Mouse (Mus musculus) brain, embryonic 18.5 days (tissue): ENCODE results near the gene Pknox2.

ENCODE experiments used
- DNase-seq: peaks from one replicate; pipeline ENCODE4 v3.0.0-alpha.2; 2012; ENCODE audit warnings: low read depth, low spot score

Pknox2 gene

DNA sequence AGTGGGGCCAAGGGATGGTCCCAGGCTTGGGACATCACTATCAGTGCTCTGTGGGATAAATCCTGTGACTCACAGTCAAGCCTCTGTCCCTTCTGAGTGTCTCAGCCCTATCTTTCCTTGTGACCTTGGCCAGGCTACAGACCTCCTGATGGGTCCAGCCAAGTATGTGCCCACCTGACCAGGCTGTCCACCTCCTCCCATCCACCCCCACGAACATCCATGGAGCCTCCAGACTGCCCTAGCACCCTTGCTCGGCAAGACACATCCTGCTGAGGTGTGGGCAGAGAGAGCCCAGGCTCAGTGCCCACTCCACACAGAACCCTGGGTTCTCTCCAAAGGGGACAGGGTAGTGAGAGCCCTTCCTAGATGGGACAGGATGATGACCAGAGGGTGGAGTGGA, 204.6 kb downstream of the Pknox2 start:
- DNase-seq: no peak

DNA sequence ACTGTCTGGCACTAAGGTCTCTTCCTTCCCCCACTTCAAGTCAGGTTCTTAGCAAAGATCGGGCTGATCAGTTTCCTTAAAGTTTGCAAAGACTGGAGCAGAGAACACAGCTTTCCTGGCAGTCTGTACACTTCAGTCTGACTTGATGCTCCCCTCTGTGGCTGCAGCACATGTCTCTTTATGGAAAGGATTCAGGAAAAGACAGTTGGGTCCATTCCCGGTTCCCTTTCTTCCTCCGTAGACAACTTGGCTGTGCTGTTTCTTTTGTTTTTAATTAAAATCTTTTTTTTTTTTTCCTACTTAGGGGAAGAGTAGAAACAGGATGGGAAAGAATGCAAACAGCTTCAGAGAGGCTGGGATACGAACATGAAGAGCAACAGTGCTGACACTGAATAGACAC, 205.1 kb downstream of the Pknox2 start:
- no peak for DNase-seq

DNA sequence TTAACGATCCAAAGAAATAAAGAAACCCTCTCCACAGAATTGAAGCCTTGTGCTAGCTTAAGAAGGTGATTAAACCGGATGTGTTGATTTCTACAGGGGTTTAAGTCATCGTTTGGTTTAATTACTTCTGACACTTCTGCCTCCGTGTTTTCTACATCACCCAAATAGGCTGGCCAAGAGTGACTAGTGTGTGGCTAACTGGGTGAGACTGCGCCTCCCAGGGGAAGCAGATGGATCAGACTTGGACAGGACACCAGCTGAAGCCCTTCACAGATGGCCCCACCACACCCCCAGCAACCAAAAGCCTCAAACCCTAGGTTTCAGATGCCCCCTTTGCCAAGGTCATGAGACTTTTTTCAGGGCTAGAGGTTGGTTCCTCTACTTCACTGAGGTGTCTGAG, 205.6 kb downstream of the Pknox2 start:
- DNase-seq: no peak

DNA sequence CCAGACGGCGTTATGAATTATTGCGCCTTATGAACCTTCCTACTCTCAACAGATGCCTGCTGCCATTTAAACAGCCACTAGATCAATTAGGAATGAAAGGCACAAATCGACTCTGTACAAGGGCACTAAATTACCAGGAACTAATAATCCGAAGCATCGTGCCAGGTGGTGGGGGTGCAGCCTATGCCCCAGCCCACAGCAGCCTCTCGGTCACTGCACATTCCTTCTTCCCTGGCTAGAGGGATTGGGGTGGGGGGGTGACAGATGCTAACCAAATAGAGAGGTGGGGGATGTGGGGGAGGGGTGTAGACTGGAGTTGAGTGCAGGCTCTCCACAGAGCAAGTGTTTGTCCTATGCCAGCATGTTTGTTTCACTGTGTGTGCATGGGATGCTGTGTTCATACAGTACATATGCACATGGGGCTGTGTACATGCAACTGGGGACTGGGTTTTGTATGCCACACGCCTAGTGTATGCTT, 208.6 kb downstream of the Pknox2 start:
- no peak for DNase-seq

DNA sequence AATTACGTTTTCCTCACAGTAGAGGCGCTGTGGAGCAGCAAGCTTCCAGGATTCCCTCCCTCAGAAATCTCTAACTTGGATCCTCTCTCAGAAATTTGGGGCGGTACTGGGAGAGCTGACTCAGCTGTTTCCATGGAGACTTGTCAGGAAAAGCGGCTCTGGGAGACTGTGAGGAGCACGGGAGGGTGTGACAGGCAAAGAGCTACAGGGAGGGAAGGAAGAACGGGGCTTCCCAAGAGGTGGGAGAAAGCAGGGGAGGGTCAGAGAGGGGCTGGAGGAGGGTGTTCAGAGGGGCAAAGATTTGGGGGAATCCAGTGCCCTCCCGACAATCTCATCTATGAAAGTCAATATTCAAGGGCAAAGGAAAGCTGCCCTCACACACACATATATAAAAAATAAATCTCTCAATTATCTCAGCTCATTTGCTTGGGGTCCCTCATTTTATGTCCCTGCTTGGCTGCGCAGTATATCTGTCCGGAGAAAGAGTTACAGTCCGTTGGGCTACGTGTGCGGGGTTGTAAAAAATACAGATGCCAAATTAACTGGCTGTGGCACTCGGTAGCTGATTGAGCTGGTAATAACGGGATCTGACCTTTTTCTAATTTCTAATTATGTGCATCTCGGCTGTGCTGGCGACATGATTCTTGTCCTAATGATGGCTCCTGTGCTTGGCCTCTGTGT, 213.3 kb downstream of the Pknox2 start:
- DNase-seq: peak; percentile 78

DNA sequence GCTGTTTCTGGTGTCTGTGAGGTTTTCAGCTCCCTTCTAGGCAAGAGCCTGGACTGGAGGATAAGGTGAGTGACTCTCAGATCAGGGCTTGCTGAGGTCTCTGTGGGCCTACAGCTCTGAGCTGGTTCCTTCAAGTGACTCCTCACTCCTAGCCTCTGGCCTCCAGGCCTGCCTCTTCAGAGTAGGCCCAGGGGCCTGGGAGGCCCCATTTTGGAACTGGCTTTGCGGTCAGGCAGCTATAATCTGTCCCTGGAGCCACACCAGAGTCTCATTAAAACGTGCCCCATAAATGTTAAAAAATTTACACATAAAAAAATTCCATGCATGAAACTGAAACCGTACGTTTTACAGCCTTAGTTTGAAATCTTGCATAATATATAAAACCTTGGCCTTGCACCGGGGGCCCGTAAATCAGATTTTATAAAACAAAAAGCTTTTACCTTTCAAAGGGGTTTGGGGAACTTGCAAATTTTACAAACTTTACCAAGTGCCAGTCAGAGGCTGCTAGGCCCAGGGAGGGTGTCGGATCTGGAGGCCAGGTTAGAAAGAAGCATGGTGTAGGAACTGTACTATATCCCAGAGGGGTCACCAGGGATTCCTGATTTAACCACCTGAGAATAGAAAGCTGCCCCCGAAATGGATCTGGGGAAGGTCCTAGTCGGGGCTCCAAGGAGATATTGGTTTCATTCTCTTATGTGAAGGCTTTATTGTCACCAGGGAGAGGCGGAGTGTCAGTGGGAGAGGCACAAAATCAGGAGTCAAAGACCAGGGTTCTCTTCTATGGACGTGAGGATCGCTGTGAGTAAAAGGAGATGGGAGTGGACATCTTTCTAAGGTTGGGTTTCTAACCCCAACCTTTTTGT, 214.0 kb downstream of the Pknox2 start:
- DNase-seq: no peak

DNA sequence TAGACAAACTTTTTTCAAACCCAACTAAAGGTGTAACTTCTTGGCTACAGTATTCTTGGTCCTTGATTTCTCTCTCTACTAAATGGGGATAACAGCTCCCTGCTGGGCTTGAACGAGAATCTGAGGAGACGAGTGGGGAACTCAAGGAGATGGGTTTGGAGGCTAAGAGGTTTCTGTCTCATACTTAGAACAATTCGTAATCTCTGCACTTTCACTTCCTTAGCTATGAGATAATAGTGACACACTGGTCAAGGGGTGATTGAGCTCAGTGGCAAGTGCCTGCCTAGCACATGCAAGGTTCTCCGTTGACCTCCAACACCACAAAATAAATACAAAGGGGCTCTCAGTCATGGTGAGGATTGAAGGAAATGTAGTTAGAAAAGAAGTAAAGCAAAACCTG, 215.6 kb downstream of the Pknox2 start:
- DNase-seq: no peak

DNA sequence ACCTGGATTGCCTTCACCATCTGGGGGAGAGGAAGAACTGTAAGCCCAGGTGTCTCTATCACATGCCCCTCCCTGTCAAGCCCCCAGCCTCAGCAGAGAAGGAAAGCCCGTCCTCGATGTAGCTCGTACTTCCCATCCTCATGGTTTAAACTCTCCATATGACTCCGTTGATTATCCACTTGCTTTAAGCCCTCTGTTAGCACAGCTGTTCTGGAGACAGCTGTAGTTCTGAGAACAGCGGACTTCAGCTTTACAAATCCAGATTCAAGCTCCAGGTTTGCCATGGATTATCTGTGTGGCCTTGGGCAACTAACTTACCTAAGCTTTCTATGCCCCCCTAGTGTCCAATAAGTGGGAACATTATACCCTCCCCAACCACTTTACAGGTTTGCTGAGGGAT, 223.5 kb downstream of the Pknox2 start:
- DNase-seq: no peak

DNA sequence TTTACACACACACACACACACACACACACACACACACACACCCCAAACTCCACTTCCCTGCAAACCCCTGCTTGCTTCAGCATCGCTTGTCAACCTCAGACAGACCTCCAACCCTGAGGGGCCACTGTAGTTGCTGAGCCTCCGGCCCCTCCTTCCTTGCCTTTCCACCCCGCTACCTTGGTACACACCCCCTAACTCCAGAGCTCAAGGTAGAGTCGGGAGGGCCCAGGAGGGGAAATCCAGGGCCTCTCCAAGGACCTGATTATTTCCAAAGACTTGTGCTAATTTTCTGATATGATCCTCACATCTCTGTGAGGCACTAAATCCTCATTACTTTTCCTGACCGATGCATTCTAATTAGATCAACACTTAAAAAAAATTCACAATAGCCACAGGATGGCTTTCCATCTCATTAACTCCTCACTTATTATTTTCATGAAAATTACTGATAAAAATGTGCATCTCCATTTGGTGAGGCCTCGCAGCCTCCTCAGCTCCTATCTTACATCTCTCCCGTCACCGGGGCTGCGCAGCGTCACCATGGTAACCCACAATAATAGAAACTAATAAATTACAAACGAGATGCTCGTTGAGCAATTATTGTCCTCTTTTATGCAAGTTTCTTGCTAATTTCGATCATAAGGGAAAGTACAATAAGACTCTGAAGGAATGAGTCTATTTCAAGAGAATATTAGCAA, 225.3 kb downstream of the Pknox2 start:
- no peak for DNase-seq

DNA sequence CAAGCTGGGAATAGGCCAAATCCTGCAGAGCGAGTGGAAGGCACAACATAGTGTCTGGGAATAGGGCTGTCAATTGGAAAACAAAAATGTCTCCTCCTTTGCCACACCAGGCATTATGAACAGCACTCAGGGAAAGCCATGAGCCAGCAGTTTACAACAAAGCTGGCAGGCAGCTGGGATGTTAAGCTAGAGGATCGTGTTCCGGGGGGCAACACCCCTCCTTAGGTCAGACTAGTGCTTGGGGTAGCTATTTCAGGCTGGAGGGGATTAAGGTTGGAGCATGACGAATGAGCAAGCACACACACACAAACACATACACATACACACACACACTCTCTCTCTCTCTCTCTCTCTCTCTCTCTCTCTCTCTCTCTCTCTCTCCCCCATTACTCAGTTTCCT, 227.7 kb downstream of the Pknox2 start:
- DNase-seq: no peak

DNA sequence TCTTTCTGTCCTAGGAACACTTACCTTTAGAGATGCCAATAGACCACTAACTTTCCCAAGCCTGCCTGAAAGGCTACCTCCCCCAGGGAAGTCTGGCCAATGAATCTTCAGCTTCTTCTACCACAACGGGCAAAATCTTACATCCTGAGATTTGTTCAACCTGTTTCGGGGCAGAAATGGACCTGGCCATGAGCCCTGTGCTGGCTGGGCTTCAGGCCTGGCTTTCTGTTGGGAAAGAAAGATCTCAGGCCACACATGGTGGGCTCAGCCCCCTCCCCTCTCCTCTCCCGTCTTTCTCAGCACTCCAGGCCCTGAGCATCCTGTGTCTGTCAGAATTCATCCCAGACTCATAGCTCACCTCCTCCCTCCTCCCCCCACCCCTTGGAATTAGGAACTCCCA, 228.6 kb downstream of the Pknox2 start:
- no peak for DNase-seq

DNA sequence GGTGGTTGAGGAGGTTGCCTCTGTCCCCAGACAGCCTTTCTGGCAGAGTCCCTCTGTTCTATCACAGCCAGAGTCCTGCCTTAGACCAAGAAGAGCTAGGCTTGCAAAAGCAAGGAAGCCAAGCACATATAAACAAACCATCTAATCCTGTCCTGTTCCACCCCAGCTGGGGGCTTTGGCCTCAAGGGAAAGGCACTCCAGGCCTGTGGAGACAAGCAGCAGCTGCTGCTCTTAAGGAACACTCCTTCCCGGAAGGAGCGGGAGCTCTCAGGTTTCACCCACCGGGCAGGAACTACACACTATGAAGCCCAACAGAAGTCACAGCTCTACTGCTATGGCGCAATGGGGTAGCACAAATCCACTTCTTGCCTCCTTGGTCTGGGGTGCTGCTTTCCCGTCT, 230.3 kb downstream of the Pknox2 start:
- DNase-seq: no peak

DNA sequence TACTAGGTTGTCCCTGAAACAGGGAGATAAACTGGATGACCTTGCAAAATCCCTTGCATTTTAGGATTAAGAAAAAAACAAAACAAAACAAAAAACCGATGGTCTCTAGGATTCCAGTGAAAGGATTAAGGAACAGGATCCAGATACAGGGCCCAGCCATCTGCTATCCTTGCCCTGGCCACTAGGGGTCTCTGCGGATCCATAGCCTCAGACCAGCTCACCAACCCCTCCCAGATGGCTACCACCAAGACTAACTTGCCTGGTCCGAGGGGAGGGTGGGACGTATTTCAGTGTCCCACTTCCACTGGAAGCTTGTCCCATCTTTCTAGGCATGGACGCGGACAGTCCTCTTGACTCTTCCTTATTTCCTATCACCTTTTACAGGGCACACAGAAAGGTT, 230.8 kb downstream of the Pknox2 start:
- no peak for DNase-seq

DNA sequence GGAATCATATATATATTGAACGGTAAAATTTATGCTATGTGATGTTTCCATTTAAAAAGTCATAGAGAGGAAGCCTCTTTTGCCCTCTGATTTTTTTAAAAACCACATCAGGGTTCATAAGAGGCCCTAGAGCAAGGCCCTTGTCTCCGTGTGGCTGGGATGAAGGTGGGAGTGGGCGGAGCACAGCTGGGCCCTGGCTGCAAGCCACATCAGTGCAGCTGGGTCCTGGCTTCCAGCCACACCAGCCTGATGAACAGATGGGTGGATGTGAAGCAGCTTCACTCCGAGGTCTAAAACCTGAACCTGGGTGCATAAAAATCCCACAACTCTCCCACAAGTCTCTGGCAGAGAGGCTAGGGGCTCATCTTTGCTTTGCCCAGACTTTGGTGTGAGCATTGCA, 241.8 kb downstream of the Pknox2 start:
- no peak for DNase-seq

DNA sequence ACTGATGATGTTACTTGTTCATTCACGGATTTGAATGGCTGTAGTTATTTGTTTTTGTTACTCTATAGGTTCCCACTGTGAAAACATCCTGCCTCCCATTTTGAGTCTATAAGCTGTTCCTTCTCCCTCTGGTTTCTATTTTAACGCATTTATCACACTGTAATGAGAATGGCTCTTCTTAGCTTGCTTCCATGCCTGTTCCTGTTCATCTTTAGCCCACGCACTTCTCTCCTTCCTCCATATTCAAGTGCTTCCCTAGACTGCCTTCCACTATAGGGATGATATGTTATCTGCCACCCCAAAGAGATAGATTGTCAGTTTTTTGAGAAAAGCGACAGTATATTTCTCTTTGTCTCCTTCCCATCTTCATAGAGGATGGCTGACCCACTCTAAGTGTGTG, 246.7 kb downstream of the Pknox2 start:
- DNase-seq: no peak

DNA sequence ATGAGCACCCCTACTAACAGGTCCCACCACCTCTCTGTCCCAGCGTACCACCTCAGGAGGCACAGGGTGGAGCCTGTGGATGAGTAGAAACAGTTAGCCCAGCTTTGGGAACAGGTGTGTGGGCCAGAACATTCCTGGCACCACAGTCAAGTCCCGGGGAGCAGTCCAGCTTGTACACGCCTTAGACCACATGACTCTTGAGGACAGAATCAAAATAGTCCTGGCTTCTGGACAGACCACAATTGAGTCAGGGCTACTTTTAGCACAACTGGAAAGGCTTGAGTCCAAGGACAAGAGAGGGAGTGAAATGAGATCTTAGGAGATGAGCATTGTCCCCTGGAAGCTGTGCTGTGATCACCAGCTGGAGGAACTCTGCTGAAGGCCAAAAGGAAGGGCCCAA, 248.6 kb downstream of the Pknox2 start:
- DNase-seq: no peak

DNA sequence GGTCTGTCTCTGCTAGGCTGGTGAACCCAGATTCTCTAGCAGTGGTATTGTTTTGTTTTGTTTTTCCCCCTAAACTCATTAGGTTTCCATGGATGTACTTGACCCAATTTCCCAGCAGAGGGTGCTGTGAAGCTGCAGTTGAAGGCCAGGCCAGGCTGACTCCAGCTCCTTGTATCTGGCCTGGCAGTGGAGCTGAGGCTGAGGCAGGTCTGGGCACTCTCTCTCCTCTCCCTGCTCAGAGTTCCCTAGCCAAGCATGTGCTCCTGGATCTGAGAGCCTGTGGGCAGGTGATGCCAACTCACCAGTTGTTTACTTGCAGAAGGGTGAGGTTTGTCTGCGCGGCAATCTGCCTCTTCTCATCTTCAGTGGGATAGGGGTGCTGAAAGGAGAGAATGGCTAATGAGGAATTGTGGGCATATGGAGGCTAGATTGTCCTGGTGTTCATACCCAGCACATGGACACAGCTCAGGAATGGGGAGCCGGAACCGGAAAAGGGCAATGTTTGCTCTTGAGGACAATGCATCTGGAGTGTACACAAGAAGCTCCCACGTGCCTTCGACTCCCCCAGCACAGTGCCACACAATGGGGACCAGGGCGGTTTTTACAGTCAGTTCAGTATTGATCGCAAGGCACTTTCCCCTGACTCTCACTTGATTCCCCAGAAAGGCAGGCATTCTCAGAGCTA, 252.1 kb downstream of the Pknox2 start:
- peak; percentile 42 for DNase-seq

DNA sequence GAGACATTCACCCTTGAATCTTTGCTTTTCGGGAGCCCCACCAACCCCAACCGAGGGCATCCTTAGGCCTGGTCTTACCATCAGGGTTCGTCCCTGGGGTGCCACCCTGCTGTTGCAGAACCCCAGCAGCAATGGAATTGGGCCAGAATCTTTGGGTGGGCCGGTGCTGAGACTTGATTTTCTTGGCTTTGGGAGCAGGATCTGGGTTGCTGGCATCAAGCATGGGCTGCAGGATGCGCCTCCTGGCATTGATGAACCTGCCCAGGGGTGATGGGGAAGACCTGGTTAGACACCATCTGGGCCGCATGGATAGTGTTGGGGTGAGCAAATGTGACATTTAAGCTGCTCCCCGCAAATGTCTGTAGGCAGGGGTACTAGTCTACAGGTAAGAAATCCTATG, 253.0 kb downstream of the Pknox2 start:
- DNase-seq: no peak

DNA sequence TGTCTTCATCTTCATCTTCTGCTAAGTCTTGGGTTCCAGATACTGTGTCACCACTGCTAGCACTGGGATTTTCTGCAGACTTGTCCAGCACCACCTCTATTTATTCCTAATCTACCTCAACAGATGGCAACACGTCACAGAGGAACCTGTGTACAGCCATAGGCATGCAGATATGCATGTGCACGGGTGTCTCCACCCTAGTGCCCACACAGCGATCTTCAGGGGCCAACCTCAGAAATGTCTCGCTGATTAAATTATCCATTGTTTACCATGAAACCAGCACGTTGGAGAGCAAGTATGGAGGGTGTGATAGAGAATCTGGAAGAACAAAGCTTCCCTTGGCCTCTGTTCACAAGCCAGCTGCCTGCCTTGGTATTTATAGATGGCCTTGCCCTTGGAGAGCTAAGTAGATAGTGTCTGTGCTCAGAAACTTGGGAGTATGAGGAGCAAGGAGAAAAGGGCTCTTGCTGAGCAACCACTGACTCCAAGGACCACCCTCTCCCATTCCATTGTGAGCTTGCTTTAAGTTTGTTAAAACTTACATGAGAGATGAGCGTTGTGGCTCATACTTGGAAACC, 253.7 kb downstream of the Pknox2 start:
- no peak for DNase-seq

DNA sequence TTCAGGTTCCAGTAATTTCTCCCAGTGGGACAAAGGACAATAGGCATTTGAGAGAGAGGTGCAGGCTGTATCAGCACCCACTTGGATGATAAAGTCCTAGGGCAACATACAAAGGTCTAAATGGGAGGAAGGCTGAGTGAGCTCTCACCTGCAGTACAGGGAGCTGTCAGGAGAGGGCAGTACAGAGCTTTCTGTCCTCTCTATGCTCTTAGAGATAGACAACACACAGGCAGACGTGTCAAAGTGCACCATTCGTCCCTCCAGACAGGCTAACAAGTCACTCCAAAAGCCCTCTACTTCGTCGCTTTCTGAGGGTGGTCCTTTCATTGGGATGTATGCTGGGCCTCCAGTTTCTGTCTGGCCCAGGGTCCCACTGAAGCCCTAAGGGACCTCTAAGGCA, 256.7 kb downstream of the Pknox2 start:
- no peak for DNase-seq

DNA sequence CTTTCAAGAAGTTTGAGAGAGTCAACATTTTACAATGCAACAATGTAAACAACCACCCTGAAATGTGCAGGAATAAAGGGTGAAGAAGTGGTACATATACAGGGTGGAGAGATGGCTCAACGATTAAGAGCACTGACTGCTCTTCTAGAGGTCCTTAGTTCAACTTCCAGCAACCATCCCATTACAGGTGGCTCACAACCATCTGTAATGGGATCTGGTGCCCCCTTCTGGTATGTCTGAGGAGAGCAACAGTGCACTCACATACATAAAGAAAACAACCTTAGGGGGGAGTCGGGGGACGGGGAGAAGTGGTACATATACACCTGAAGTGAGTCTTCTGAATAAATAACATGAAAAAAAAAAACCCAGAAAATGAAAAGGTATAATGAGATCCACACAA, 262.0 kb downstream of the Pknox2 start:
- DNase-seq: no peak

DNA sequence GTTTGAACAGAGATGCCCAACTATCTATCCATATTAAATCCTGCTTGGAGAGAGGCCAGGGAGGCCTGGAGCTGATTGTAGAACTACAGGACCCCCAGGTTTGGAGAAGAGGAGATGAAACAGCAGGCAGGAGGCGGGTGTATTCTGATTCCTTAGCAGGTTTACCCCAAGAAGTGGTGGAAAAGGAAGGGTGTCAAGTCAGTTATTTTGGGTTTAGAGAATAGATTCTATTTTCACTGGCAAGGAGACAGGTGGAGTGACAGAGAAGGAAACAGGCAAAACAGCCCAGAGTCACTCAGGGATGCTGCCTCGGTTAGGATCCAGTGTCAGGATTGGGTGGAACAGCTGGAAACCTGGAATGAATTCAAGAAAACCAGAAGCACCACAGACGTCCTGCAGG, 263.6 kb downstream of the Pknox2 start:
- no peak for DNase-seq
